8 mouse cellular contexts compared by ENCODE assay signal in genomic region chr15:12824197-12824952, GRCm38 (mm10). TPM values are rescaled to one million over a fixed set of nuclear protein-coding genes. Genes with fewer than 3 reads are reported as not detected.
DNase-seq lines count a peak whose midpoint lies in the region; ATAC-seq lines count a peak whose summit lies in the region.

TSS of gene 6030458C11Rik (minus strand) at chr15:12824649.
TSS of gene Drosha (plus strand) at chr15:12824815.

- H3K4me1 ChIP-seq in hindbrain, embryonic 14.5 days (replicated peaks; ENCODE audit: control insufficient read depth, insufficient read depth, low read length) = peaks cover 23% of the 10 kb centered on the region

- DNase-seq in R1 (ENCODE audit: low read depth, low spot score) = peak; percentile 100
- DNase-seq in cerebellum, postnatal 25 days = peak; percentile 99
- peak; percentile 98 to 99 for DNase-seq in frontal cortex, postnatal 25 days (ENCODE audit: low spot score in 2 of 2)
- peak; percentile 99 for DNase-seq in hindbrain, embryonic 14.5 days (ENCODE audit: low spot score)
- peak; percentile 97 to 98 for DNase-seq in layer of hippocampus, postnatal 36 days
- DNase-seq in lung, postnatal 36 days = peak; percentile 99
- DNase-seq in retina, postnatal 1 day = peak; percentile 100
- peak; percentile 97 for DNase-seq in urinary bladder, adult 18-20 months (ENCODE audit: low spot score in 2 of 2)

- no peaks in the 10 kb centered on the region for H3K27me3 ChIP-seq in hindbrain, embryonic 14.5 days (ENCODE audit: control insufficient read depth, insufficient read depth, low read length)

- ATAC-seq in hindbrain, embryonic 14.5 days (ENCODE audit: low FRiP score) = peak; percentile 100

- peaks cover 49% of the 10 kb centered on the region for H3K36me3 ChIP-seq in hindbrain, embryonic 14.5 days (replicated peaks; ENCODE audit: control insufficient read depth, insufficient read depth)

- WGBS in hindbrain, embryonic 14.5 days = under 1% methylated on average over 67 of the region's 67 CpGs

- H3K4me3 ChIP-seq in hindbrain, embryonic 14.5 days (replicated peaks; ENCODE audit: low read length) = peak within 1 kb of the TSS; percentile 84

- H3K9ac ChIP-seq in hindbrain, embryonic 14.5 days = peak within 1 kb of the TSS; percentile 88

- peak within 1 kb of the TSS; percentile 82 for H3K27ac ChIP-seq in hindbrain, embryonic 14.5 days

- H3K4me2 ChIP-seq in hindbrain, embryonic 14.5 days (replicated peaks) = peak within 1 kb of the TSS; percentile 81

- H3K9me3 ChIP-seq in hindbrain, embryonic 14.5 days (ENCODE audit: control insufficient read depth, low read length) = no peaks in the 10 kb centered on the region

RNA-seq across cellular contexts. Expression of gene 6030458C11Rik, which starts in this region (rescaled TPM):
- polyA plus RNA-seq in hindbrain, embryonic 14.5 days (2014; fragmentation: Nextera tagmentation; extraction: Ambion mirVana) = 20.1 and 29.3 TPM in 2 replicates
- total RNA-seq in layer of hippocampus, postnatal 36 days (2021) = 10 to 100 TPM; 26.7 to 31.5 TPM

RNA-seq across cellular contexts. Expression of gene Drosha, which starts in this region (rescaled TPM):
- 53.6 and 61.6 TPM in 2 replicates for polyA plus RNA-seq in hindbrain, embryonic 14.5 days (2014; fragmentation: Nextera tagmentation; extraction: Ambion mirVana)
- total RNA-seq in layer of hippocampus, postnatal 36 days (2021) = 10 to 100 TPM; 84.6 to 85.6 TPM

Comparison
In these comparisons a context has a peak if more than half of its experiments do, and no peak if none do; other contexts are left out.
1. Peak in every context shown above with its lines: DNase-seq, ATAC-seq, H3K4me3 ChIP-seq and H3K27ac ChIP-seq.